Mouse (Mus musculus): Measurements from ENCODE around the gene Lypd6b. TPM values are rescaled to one million over a fixed set of nuclear protein-coding genes. Genes with fewer than 3 reads are reported as not detected.

Gene Lypd6b
- polyA plus RNA-seq, 2 experiments = 0.02 TPM; not detected in 1

- no peaks in the 10 kb centered on the region for H3K27me3 ChIP-seq (ENCODE audit: control insufficient read depth, insufficient read depth, low read length)
- H3K9ac ChIP-seq (replicated peaks) = no peak overlapping the region
- ATAC-seq (ENCODE audit: insufficient read depth) (no peak), DNase-seq (ENCODE audit: low read depth in 3 of 3, low spot score in 3 of 3) (no peak)
- no peak overlapping the region for H3K27ac ChIP-seq
- H3K4me1 ChIP-seq (replicated peaks; ENCODE audit: control insufficient read depth in 2 of 2, insufficient read depth in 2 of 2, low read length in 1 of 2) = no peaks in the 10 kb centered on the region
- no peak overlapping the region for H3K4me3 ChIP-seq (ENCODE audit: insufficient read depth in 1 of 2, low read depth in 2 of 2, low read length in 2 of 2)
- no peak overlapping the region for H3K4me2 ChIP-seq (ENCODE audit: low read depth)
- no peak for TF ChIP-seq CTCF (IDR thresholded peaks at IDR 0.05; ENCODE audit: low read depth)
- no peak for TF ChIP-seq EP300 (IDR thresholded peaks at IDR 0.05; ENCODE audit: low read depth)
- 42% methylated on average over 2 of the region's 2 CpGs for WGBS (ENCODE audit: insufficient replicate concordance)
- no peaks in the 10 kb centered on the region for H3K36me3 ChIP-seq (replicated peaks; ENCODE audit: control insufficient read depth, insufficient read depth, low read depth)
- no peaks in the 10 kb centered on the region for H3K9me3 ChIP-seq (ENCODE audit: control insufficient read depth, low read length)
Observed at GRCm38 (mm10) chr2:49755054-49755453, 32.4 kb upstream of the Lypd6b start.

GRCm38 (mm10) chr2:49757616-49758015, 29.9 kb upstream of the Lypd6b start:
- Histone ChIP-seq H3K4me3 (ENCODE audit: insufficient read depth in 1 of 2, low read depth in 2 of 2, low read length in 2 of 2) (no peak overlapping the region), H3K36me3 (replicated peaks; ENCODE audit: control insufficient read depth, insufficient read depth, low read depth) (no peaks in the 10 kb centered on the region), H3K27me3 (ENCODE audit: control insufficient read depth, insufficient read depth, low read length) (no peaks in the 10 kb centered on the region), H3K4me2 (ENCODE audit: low read depth) (no peak overlapping the region), H3K27ac (no peak overlapping the region), H3K9ac (replicated peaks) (no peak overlapping the region), H3K9me3 (ENCODE audit: control insufficient read depth, low read length) (no peaks in the 10 kb centered on the region), H3K4me1 (replicated peaks; ENCODE audit: control insufficient read depth in 2 of 2, insufficient read depth in 2 of 2, low read length in 1 of 2) (no peaks in the 10 kb centered on the region)
- no peak for ATAC-seq (ENCODE audit: insufficient read depth)
- TF ChIP-seq CTCF (IDR thresholded peaks at IDR 0.05; ENCODE audit: low read depth) (no peak), EP300 (IDR thresholded peaks at IDR 0.05; ENCODE audit: low read depth) (no peak)
- 70% methylated on average over 7 of the region's 7 CpGs for WGBS (ENCODE audit: insufficient replicate concordance)
- no peak for DNase-seq (ENCODE audit: low read depth in 3 of 3, low spot score in 3 of 3)

GRCm38 (mm10) chr2:49764331-49764946, 23.0 kb upstream of the Lypd6b start:
- no peak overlapping the region for H3K27ac ChIP-seq
- peak; percentile 48 for ATAC-seq (ENCODE audit: insufficient read depth)

GRCm38 (mm10) chr2:49768916-49769315, 18.6 kb upstream of the Lypd6b start:
- ATAC-seq (ENCODE audit: insufficient read depth) = no peak
- no peak overlapping the region for H3K27ac ChIP-seq

More at GRCm38 (mm10) chr2:49764331-49764946, 23.0 kb upstream of the Lypd6b start:
- DNase-seq (ENCODE audit: low read depth in 3 of 3, low spot score in 3 of 3) = peak; percentile 53 to 67 (median 55)
- no peak overlapping the region for H3K9ac ChIP-seq (replicated peaks)
- peak; percentile 79 for TF ChIP-seq CTCF (IDR thresholded peaks at IDR 0.05; ENCODE audit: low read depth)
- TF ChIP-seq EP300 (IDR thresholded peaks at IDR 0.05; ENCODE audit: low read depth) = no peak
- 46% methylated on average over 7 of the region's 7 CpGs for WGBS (ENCODE audit: insufficient replicate concordance)
- H3K9me3 ChIP-seq (ENCODE audit: control insufficient read depth, low read length) = no peaks in the 10 kb centered on the region
- H3K4me2 ChIP-seq (ENCODE audit: low read depth) = no peak overlapping the region
- H3K4me3 ChIP-seq (ENCODE audit: insufficient read depth in 1 of 2, low read depth in 2 of 2, low read length in 2 of 2) = no peak overlapping the region
- no peaks in the 10 kb centered on the region for H3K27me3 ChIP-seq (ENCODE audit: control insufficient read depth, insufficient read depth, low read length)
- peaks cover 0 to 4% of the 10 kb centered on the region in 2 experiments; a peak in 1 of 4 replicates for H3K4me1 ChIP-seq (replicated peaks; ENCODE audit: control insufficient read depth in 2 of 2, insufficient read depth in 2 of 2, low read length in 1 of 2)
- no peaks in the 10 kb centered on the region for H3K36me3 ChIP-seq (replicated peaks; ENCODE audit: control insufficient read depth, insufficient read depth, low read depth)

GRCm38 (mm10) chr2:49770440-49770839, 17.0 kb upstream of the Lypd6b start:
- no peaks in the 10 kb centered on the region for H3K27me3 ChIP-seq (ENCODE audit: control insufficient read depth, insufficient read depth, low read length)
- no peak overlapping the region for H3K4me2 ChIP-seq (ENCODE audit: low read depth)
- DNase-seq (ENCODE audit: low read depth in 3 of 3, low spot score in 3 of 3) (no peak), ATAC-seq (ENCODE audit: insufficient read depth) (no peak)
- H3K27ac ChIP-seq = no peak overlapping the region
- H3K9ac ChIP-seq (replicated peaks) = no peak overlapping the region
- no peak for TF ChIP-seq EP300 (IDR thresholded peaks at IDR 0.05; ENCODE audit: low read depth)
- TF ChIP-seq CTCF (IDR thresholded peaks at IDR 0.05; ENCODE audit: low read depth) = no peak
- H3K36me3 ChIP-seq (replicated peaks; ENCODE audit: control insufficient read depth, insufficient read depth, low read depth) = no peaks in the 10 kb centered on the region
- WGBS (ENCODE audit: insufficient replicate concordance) = 73% methylated on average over 5 of the region's 5 CpGs
- no peak overlapping the region for H3K4me3 ChIP-seq (ENCODE audit: insufficient read depth in 1 of 2, low read depth in 2 of 2, low read length in 2 of 2)
- peaks cover 26 to 36% of the 10 kb centered on the region in 2 experiments for H3K4me1 ChIP-seq (replicated peaks; ENCODE audit: control insufficient read depth in 2 of 2, insufficient read depth in 2 of 2, low read length in 1 of 2)
- no peaks in the 10 kb centered on the region for H3K9me3 ChIP-seq (ENCODE audit: control insufficient read depth, low read length)

More at GRCm38 (mm10) chr2:49768916-49769315, 18.6 kb upstream of the Lypd6b start:
- no peaks in the 10 kb centered on the region for H3K27me3 ChIP-seq (ENCODE audit: control insufficient read depth, insufficient read depth, low read length)
- no peaks in the 10 kb centered on the region for H3K36me3 ChIP-seq (replicated peaks; ENCODE audit: control insufficient read depth, insufficient read depth, low read depth)
- no peak overlapping the region for H3K9ac ChIP-seq (replicated peaks)
- no peaks in the 10 kb centered on the region for H3K9me3 ChIP-seq (ENCODE audit: control insufficient read depth, low read length)
- peaks cover 13 to 27% of the 10 kb centered on the region in 2 experiments for H3K4me1 ChIP-seq (replicated peaks; ENCODE audit: control insufficient read depth in 2 of 2, insufficient read depth in 2 of 2, low read length in 1 of 2)
- TF ChIP-seq EP300 (IDR thresholded peaks at IDR 0.05; ENCODE audit: low read depth) = no peak
- TF ChIP-seq CTCF (IDR thresholded peaks at IDR 0.05; ENCODE audit: low read depth) = no peak
- no peak overlapping the region for H3K4me2 ChIP-seq (ENCODE audit: low read depth)
- no peak for DNase-seq (ENCODE audit: low read depth in 3 of 3, low spot score in 3 of 3)
- WGBS (ENCODE audit: insufficient replicate concordance) = 68% methylated on average over 2 of the region's 2 CpGs
- no peak overlapping the region for H3K4me3 ChIP-seq (ENCODE audit: insufficient read depth in 1 of 2, low read depth in 2 of 2, low read length in 2 of 2)

All from liver, embryonic 14.5 days (tissue).